Mouse (Mus musculus) retina, postnatal 1 day (tissue): ENCODE measurements around the gene Zfp839.

Source experiments
- DNase-seq: peaks from one replicate; pipeline ENCODE4 v3.0.0-alpha.2; 2012

Gene Zfp839

GRCm38 (mm10) chr12:110850010-110850928 is at the start of gene Zfp839:
Gene Zfp839 (plus strand): TSS chr12:110850253.
- peak; percentile 86 for DNase-seq

GRCm38 (mm10) chr12:110801876-110802464 is 48.1 kb upstream of the Zfp839 start:
- DNase-seq, result no peak

GRCm38 (mm10) chr12:110802674-110803297 is 47.3 kb upstream of the Zfp839 start:
- DNase-seq, result no peak

- DNase-seq, result peak; percentile 83
These were observed 45.8 kb upstream of the Zfp839 start for GRCm38 (mm10) chr12:110804261-110804660.

GRCm38 (mm10) chr12:110806301-110806970 is 43.6 kb upstream of the Zfp839 start:
- DNase-seq, result peak; percentile 73

GRCm38 (mm10) chr12:110808430-110808829 is 41.6 kb upstream of the Zfp839 start:
- DNase-seq, result peak; percentile 50

- no peak for DNase-seq
These were observed 41.2 kb upstream of the Zfp839 start for GRCm38 (mm10) chr12:110808848-110809247.

GRCm38 (mm10) chr12:110813132-110813531 is 36.9 kb upstream of the Zfp839 start:
- no peak for DNase-seq

GRCm38 (mm10) chr12:110813624-110814023 is 36.4 kb upstream of the Zfp839 start:
- DNase-seq, result no peak

GRCm38 (mm10) chr12:110814924-110815323 is 35.1 kb upstream of the Zfp839 start:
- no peak for DNase-seq

GRCm38 (mm10) chr12:110816833-110817232 is 33.2 kb upstream of the Zfp839 start:
- no peak for DNase-seq

- DNase-seq, result no peak
These were observed 30.7 kb upstream of the Zfp839 start for GRCm38 (mm10) chr12:110819367-110819766.

- no peak for DNase-seq
These were observed 28.3 kb upstream of the Zfp839 start for GRCm38 (mm10) chr12:110821787-110822186.

GRCm38 (mm10) chr12:110822366-110822765 is 27.7 kb upstream of the Zfp839 start:
- DNase-seq, result no peak

GRCm38 (mm10) chr12:110828908-110829307 is 21.1 kb upstream of the Zfp839 start:
- DNase-seq, result no peak

GRCm38 (mm10) chr12:110830293-110831024 is 19.6 kb upstream of the Zfp839 start:
- no peak for DNase-seq

GRCm38 (mm10) chr12:110835182-110835581 is 14.9 kb upstream of the Zfp839 start:
- no peak for DNase-seq

GRCm38 (mm10) chr12:110836729-110837128 is 13.3 kb upstream of the Zfp839 start:
- DNase-seq, result no peak

GRCm38 (mm10) chr12:110837192-110837841 is 12.7 kb upstream of the Zfp839 start:
- peak; percentile 82 for DNase-seq

GRCm38 (mm10) chr12:110837850-110838249 is 12.2 kb upstream of the Zfp839 start:
- DNase-seq, result no peak

GRCm38 (mm10) chr12:110840348-110841198 is 9.5 kb upstream of the Zfp839 start, which contains the start of gene Mok:
Gene Mok (minus strand): TSS chr12:110840939.
- peak; percentile 96 for DNase-seq
